Mouse (Mus musculus): ENCODE measurements at regions not wholly inside any gene's neighbourhood (a gene's known extent, or its start where the extent isn't known, plus 50 kb on each side); places are given as distances from the start of the nearest gene placed in this dataset.

GRCm38 (mm10) chr19:52768761-52769388 lies 271.1 kb downstream of the Xpnpep1 start:
- Histone ChIP-seq H3K27ac (ENCODE audit: low read depth) (no peak overlapping the region), H3K4me2 (no peak overlapping the region), H3K9me3 (ENCODE audit: low read depth, low read length) (no peaks in the 10 kb centered on the region), H3K9ac (no peak overlapping the region), H3K4me1 (ENCODE audit: insufficient read depth) (no peaks in the 10 kb centered on the region), H3K36me3 (ENCODE audit: insufficient read depth) (no peaks in the 10 kb centered on the region), H3K4me3 (ENCODE audit: low read depth, low read length) (no peak overlapping the region), H3K27me3 (ENCODE audit: insufficient read depth, low read length) (no peaks in the 10 kb centered on the region)
- DNase-seq = peak; percentile 62
- ATAC-seq (ENCODE audit: insufficient read depth) = no peak
- WGBS = 45% methylated on average over 4 of the region's 4 CpGs
- TF ChIP-seq CTCF (IDR thresholded peaks at IDR 0.05; ENCODE audit: low read depth) = no peak

GRCm38 (mm10) chr19:52768117-52768516 lies 271.9 kb downstream of the Xpnpep1 start:
- 80% methylated on average over 5 of the region's 5 CpGs for WGBS
- no peaks in the 10 kb centered on the region for H3K9me3 ChIP-seq (ENCODE audit: low read depth, low read length)
- H3K27ac ChIP-seq (ENCODE audit: low read depth) = no peak overlapping the region
- no peaks in the 10 kb centered on the region for H3K36me3 ChIP-seq (ENCODE audit: insufficient read depth)
- H3K4me3 ChIP-seq (ENCODE audit: low read depth, low read length) = no peak overlapping the region
- ATAC-seq (ENCODE audit: insufficient read depth) (no peak), DNase-seq (no peak)
- H3K9ac ChIP-seq = no peak overlapping the region
- no peak for TF ChIP-seq CTCF (IDR thresholded peaks at IDR 0.05; ENCODE audit: low read depth)
- H3K4me1 ChIP-seq (ENCODE audit: insufficient read depth) = no peaks in the 10 kb centered on the region
- H3K27me3 ChIP-seq (ENCODE audit: insufficient read depth, low read length) = no peaks in the 10 kb centered on the region
- no peak overlapping the region for H3K4me2 ChIP-seq

- H3K27me3 ChIP-seq (ENCODE audit: insufficient read depth, low read length) = no peaks in the 10 kb centered on the region
- H3K36me3 ChIP-seq (ENCODE audit: insufficient read depth) = no peaks in the 10 kb centered on the region
- no peaks in the 10 kb centered on the region for H3K4me1 ChIP-seq (ENCODE audit: insufficient read depth)
- no peak overlapping the region for H3K4me3 ChIP-seq (ENCODE audit: low read depth, low read length)
- no peak overlapping the region for H3K27ac ChIP-seq (ENCODE audit: low read depth)
- no peak overlapping the region for H3K9ac ChIP-seq
- no peak for TF ChIP-seq CTCF (IDR thresholded peaks at IDR 0.05; ENCODE audit: low read depth)
- H3K4me2 ChIP-seq = no peak overlapping the region
- no peak for ATAC-seq (ENCODE audit: insufficient read depth)
- no peak for DNase-seq
- no peaks in the 10 kb centered on the region for H3K9me3 ChIP-seq (ENCODE audit: low read depth, low read length)
- WGBS = 89% methylated on average over 9 of the region's 9 CpGs
Observed at GRCm38 (mm10) chr19:52738946-52739345, 301.1 kb downstream of the Xpnpep1 start.

GRCm38 (mm10) chr19:52721776-52722175 lies 318.2 kb downstream of the Xpnpep1 start:
- no peaks in the 10 kb centered on the region for H3K4me1 ChIP-seq (ENCODE audit: insufficient read depth)
- DNase-seq (peak; percentile 13), ATAC-seq (ENCODE audit: insufficient read depth) (no peak)
- no peak overlapping the region for H3K4me3 ChIP-seq (ENCODE audit: low read depth, low read length)
- WGBS = 26% methylated on average over 1 of the region's 1 CpGs
- no peak overlapping the region for H3K27ac ChIP-seq (ENCODE audit: low read depth)
- H3K4me2 ChIP-seq = no peak overlapping the region
- H3K27me3 ChIP-seq (ENCODE audit: insufficient read depth, low read length) = no peaks in the 10 kb centered on the region
- H3K9me3 ChIP-seq (ENCODE audit: low read depth, low read length) = no peaks in the 10 kb centered on the region
- TF ChIP-seq CTCF (IDR thresholded peaks at IDR 0.05; ENCODE audit: low read depth) = peak; percentile 26; the same call in 1 of the 2 replicates
- H3K9ac ChIP-seq = no peak overlapping the region
- no peaks in the 10 kb centered on the region for H3K36me3 ChIP-seq (ENCODE audit: insufficient read depth)

GRCm38 (mm10) chr19:52715359-52715758 lies 324.7 kb downstream of the Xpnpep1 start:
- H3K27ac ChIP-seq (ENCODE audit: low read depth) = no peak overlapping the region
- ATAC-seq (ENCODE audit: insufficient read depth) (no peak), DNase-seq (no peak)
- TF ChIP-seq CTCF (IDR thresholded peaks at IDR 0.05; ENCODE audit: low read depth) = no peak
- no peaks in the 10 kb centered on the region for H3K27me3 ChIP-seq (ENCODE audit: insufficient read depth, low read length)
- no peak overlapping the region for H3K9ac ChIP-seq
- H3K4me2 ChIP-seq = no peak overlapping the region
- 39% methylated on average over 5 of the region's 5 CpGs for WGBS
- H3K36me3 ChIP-seq (ENCODE audit: insufficient read depth) = no peaks in the 10 kb centered on the region
- no peak overlapping the region for H3K4me3 ChIP-seq (ENCODE audit: low read depth, low read length)
- H3K4me1 ChIP-seq (ENCODE audit: insufficient read depth) = no peaks in the 10 kb centered on the region
- H3K9me3 ChIP-seq (ENCODE audit: low read depth, low read length) = no peaks in the 10 kb centered on the region

- Histone ChIP-seq H3K27me3 (ENCODE audit: insufficient read depth, low read length) (no peaks in the 10 kb centered on the region), H3K9ac (no peak overlapping the region), H3K36me3 (ENCODE audit: insufficient read depth) (no peaks in the 10 kb centered on the region), H3K4me1 (ENCODE audit: insufficient read depth) (no peaks in the 10 kb centered on the region), H3K9me3 (ENCODE audit: low read depth, low read length) (no peaks in the 10 kb centered on the region), H3K27ac (ENCODE audit: low read depth) (no peak overlapping the region), H3K4me2 (no peak overlapping the region), H3K4me3 (ENCODE audit: low read depth, low read length) (no peak overlapping the region)
- 45% methylated on average over 1 of the region's 1 CpGs for WGBS
- ATAC-seq (ENCODE audit: insufficient read depth) (no peak), DNase-seq (no peak)
- TF ChIP-seq CTCF (IDR thresholded peaks at IDR 0.05; ENCODE audit: low read depth) = no peak
Observed at GRCm38 (mm10) chr19:52707679-52708078, 332.3 kb downstream of the Xpnpep1 start.

GRCm38 (mm10) chr19:52661009-52661408 lies 379.0 kb downstream of the Xpnpep1 start:
- no peaks in the 10 kb centered on the region for H3K36me3 ChIP-seq (ENCODE audit: insufficient read depth)
- H3K27ac ChIP-seq (ENCODE audit: low read depth) = no peak overlapping the region
- no peak overlapping the region for H3K4me2 ChIP-seq
- DNase-seq (no peak), ATAC-seq (ENCODE audit: insufficient read depth) (no peak)
- H3K9me3 ChIP-seq (ENCODE audit: low read depth, low read length) = no peaks in the 10 kb centered on the region
- H3K27me3 ChIP-seq (ENCODE audit: insufficient read depth, low read length) = no peaks in the 10 kb centered on the region
- 70% methylated on average over 5 of the region's 5 CpGs for WGBS
- H3K4me3 ChIP-seq (ENCODE audit: low read depth, low read length) = no peak overlapping the region
- no peak overlapping the region for H3K9ac ChIP-seq
- no peaks in the 10 kb centered on the region for H3K4me1 ChIP-seq (ENCODE audit: insufficient read depth)
- TF ChIP-seq CTCF (IDR thresholded peaks at IDR 0.05; ENCODE audit: low read depth) = no peak
